ENCODE assay signal across 11 mouse cellular contexts in genomic region chr9:94701193-94701869, GRCm38 (mm10). TPM values are rescaled to one million over a fixed set of nuclear protein-coding genes. Genes with fewer than 3 reads are reported as not detected.
DNase-seq lines count a peak whose midpoint lies in the region; ATAC-seq lines count a peak whose summit lies in the region.
"Had no signal": no experiment of that assay in that cellular context is flagged by ENCODE, and none has a peak within 500 bp of the region (broad histone marks: within the 10 kb centered on the region; RNA-seq: fewer than 3 reads in every experiment).

No protein-coding gene starts in this region.

- ATAC-seq in heart, embryonic 12.5 days (ENCODE audit: insufficient number of reproducible peaks, low FRiP score): no peak
- ATAC-seq: inflammation-experienced regulatory T-cells, adult 6 months had no signal

- intact Hi-C loops in gastrocnemius, postnatal 14 days (cut with DNase I; ENCODE audit: low total_unique reads): no loop called here

- H3K4me1 ChIP-seq in heart, embryonic 12.5 days (replicated peaks): peaks cover 20% of the 10 kb centered on the region

- DNase-seq in heart, adult 11 months: no peak
- DNase-seq in 3T3-L1 (ENCODE audit: low read depth, low spot score): peak; percentile 90
- DNase-seq in embryo, embryonic 11 days: peak; percentile 48
- peak; percentile 29 for DNase-seq in gastrocnemius, postnatal 14 days
- DNase-seq in spleen, adult 18-20 months: no peak
- no peak for DNase-seq in left cerebral cortex, adult 9 months (ENCODE audit: low spot score in 2 of 2)
- DNase-seq in layer of hippocampus, adult 8-10 months (ENCODE audit: low spot score in 2 of 2): no peak

- H3K9ac ChIP-seq in heart, embryonic 12.5 days: no peak overlapping the region
- H3K9ac ChIP-seq: limb, embryonic 12.5 days; lung, embryonic 14.5 days had no signal

- H3K27ac ChIP-seq in heart, embryonic 12.5 days (ENCODE audit: poor library complexity, severe bottlenecking): peak overlapping the region; percentile 86
- H3K27ac ChIP-seq: limb, embryonic 12.5 days had no signal

- no peak overlapping the region for H3K4me3 ChIP-seq in heart, embryonic 12.5 days
- H3K4me3 ChIP-seq: limb, embryonic 12.5 days had no signal

- H3K36me3 ChIP-seq in heart, embryonic 12.5 days: no peaks in the 10 kb centered on the region
- H3K36me3 ChIP-seq: limb, embryonic 12.5 days had no signal

- WGBS in heart, embryonic 12.5 days: 58% methylated on average over 6 of the region's 6 CpGs

- no peaks in the 10 kb centered on the region for H3K27me3 ChIP-seq in heart, embryonic 12.5 days (replicated peaks)
- H3K27me3 ChIP-seq: limb, embryonic 12.5 days had no signal

- H3K9me3 ChIP-seq in heart, embryonic 12.5 days (replicated peaks): no peaks in the 10 kb centered on the region
- H3K9me3 ChIP-seq: limb, embryonic 12.5 days had no signal

- no peak overlapping the region for H3K4me2 ChIP-seq in heart, embryonic 12.5 days
- H3K4me2 ChIP-seq: limb, embryonic 12.5 days; lung, embryonic 14.5 days had no signal

RNA-seq across cellular contexts. Expression of gene Slc9a9, which starts 31.6 kb away (rescaled TPM):
- 3.9 and 4.0 TPM in 2 replicates for polyA plus RNA-seq in heart, embryonic 12.5 days (2016; fragmentation: Nextera tagmentation; extraction: Ambion mirVana)
- total RNA-seq in gastrocnemius, postnatal 14 days (2021): 1 to 10 TPM; 2.5 to 3.1 TPM
- total RNA-seq in layer of hippocampus, adult 8-10 months (2022): 10 to 100 TPM; 15.3 to 22.8 (median 19.3) TPM

Comparison
In these comparisons a context has a peak if more than half of its experiments do, and no peak if none do; other contexts are left out.
1. DNase-seq: peak in 3T3-L1 (single experiment), embryo, embryonic 11 days (single experiment) and gastrocnemius, postnatal 14 days (single experiment); none in heart, adult 11 months (single experiment), spleen, adult 18-20 months (0 of 2), left cerebral cortex, adult 9 months (0 of 2) and layer of hippocampus, adult 8-10 months (0 of 2).